Mouse (Mus musculus) intestine, postnatal 0 days (tissue): Measurements from ENCODE around the gene Pard3. TPM values are rescaled to one million over a fixed set of nuclear protein-coding genes. Genes with fewer than 3 reads are reported as not detected.

ENCODE experiments used
- ATAC-seq: fragments of 200-750 bp; cut with Nextera tagmentation; 2 replicates; pipeline ENCODE4 v1.8.0; 2017; ENCODE audit warnings: mild to moderate bottlenecking, moderate TSS enrichment, moderate library complexity
- H3K27ac ChIP-seq: fragments of 300-500 bp; sonication (generic); 2 replicates; pipeline ENCODE4 v1.5.1; 2014; ENCODE audit warnings: mild to moderate bottlenecking, low read depth, low read length, moderate library complexity
- H3K27me3 ChIP-seq: fragments of 300-500 bp; sonication (generic); replicated peaks from 2 replicates; pipeline ENCODE4 v1.6.1; 2014; ENCODE audit warnings: low read length, mixed read lengths; ENCODE audit not compliant: control insufficient read depth, insufficient read depth
- H3K36me3 ChIP-seq: fragments of 300-500 bp; sonication (generic); 2 replicates; pipeline ENCODE4 v1.6.1; 2014; ENCODE audit warnings: mild to moderate bottlenecking, moderate library complexity; ENCODE audit not compliant: control insufficient read depth, insufficient read depth
- H3K4me1 ChIP-seq: fragments of 300-500 bp; sonication (generic); replicated peaks from 2 replicates; pipeline ENCODE4 v1.6.1; 2014; ENCODE audit warnings: antibody characterized with exemption, low read length, mixed read lengths; ENCODE audit not compliant: control insufficient read depth, insufficient read depth
- H3K4me2 ChIP-seq: fragments of 300-500 bp; sonication (generic); replicated peaks from 2 replicates; pipeline ENCODE4 v1.6.1; 2014; ENCODE audit warnings: low read depth, mild to moderate bottlenecking, moderate library complexity
- H3K4me3 ChIP-seq: fragments of 300-500 bp; sonication (generic); 2 replicates; pipeline ENCODE4 v1.5.1; 2014; ENCODE audit warnings: low read depth, low read length
- H3K9ac ChIP-seq: fragments of 300-500 bp; sonication (generic); 2 replicates; pipeline ENCODE4 v1.6.1; 2014; ENCODE audit warnings: mild to moderate bottlenecking, low read depth, low read length
- H3K9me3 ChIP-seq: fragments of 300-500 bp; sonication (generic); 2 replicates; pipeline ENCODE4 v1.6.1; 2016; ENCODE audit warnings: mixed run types; ENCODE audit not compliant: control insufficient read depth
- CTCF ChIP-seq: sonication (generic); IDR thresholded peaks from 2 replicates; pipeline ENCODE4 v1.5.1; 2016; ENCODE audit warnings: low read depth, mild to moderate bottlenecking, control low read depth, antibody characterized with exemption, moderate library complexity
- WGBS: fragments of 180-500 bp; shearing (Covaris S2); extraction: QIAGEN DNeasy Blood & Tissue Kit; methylation state at CpG from one replicate; pipeline ENCODE4 v1.1.7; 2014; 5-methylcytosine and 5-hydroxymethylcytosine counted together
- polyA plus RNA-seq: library from polyadenylated mRNA; unstranded; fragments of >200 nt; fragmentation: Nextera tagmentation; extraction: Ambion mirVana; gene quantifications from 2 replicates; pipeline ENCODE4 v1.2.1, GENCODE M21; 2015

The Pard3 gene
- polyA plus RNA-seq, 1 experiment from 2014 or later, result 12.5 TPM

GRCm38 (mm10) chr8:127089021-127089420 lies 25.3 kb downstream of the Pard3 start:
- no peaks in the 10 kb centered on the region for H3K27me3 ChIP-seq
- no peaks in the 10 kb centered on the region for H3K36me3 ChIP-seq
- ATAC-seq, result no peak
- H3K9me3 ChIP-seq, result no peaks in the 10 kb centered on the region
- no peak overlapping the region for H3K9ac ChIP-seq
- H3K4me2 ChIP-seq, result no peak overlapping the region
- WGBS, result 36% methylated on average over 8 of the region's 8 CpGs
- H3K4me1 ChIP-seq, result 0 out of 2 replicates have a peak, but pooled peaks cover 13% of the 10 kb centered on the region
- no peak overlapping the region for H3K27ac ChIP-seq
- no peak overlapping the region for H3K4me3 ChIP-seq
- TF ChIP-seq CTCF, result no peak

GRCm38 (mm10) chr8:127090435-127090834 lies 26.7 kb downstream of the Pard3 start:
- no peak overlapping the region for H3K4me2 ChIP-seq
- WGBS, result 65% methylated on average over 4 of the region's 4 CpGs
- TF ChIP-seq CTCF, result no peak
- H3K27me3 ChIP-seq, result no peaks in the 10 kb centered on the region
- H3K4me3 ChIP-seq, result no peak overlapping the region
- no peak overlapping the region for H3K9ac ChIP-seq
- no peak overlapping the region for H3K27ac ChIP-seq
- 0 out of 2 replicates have a peak, but pooled peaks cover 13% of the 10 kb centered on the region for H3K4me1 ChIP-seq
- ATAC-seq, result no peak
- H3K9me3 ChIP-seq, result no peaks in the 10 kb centered on the region
- H3K36me3 ChIP-seq, result no peaks in the 10 kb centered on the region

GRCm38 (mm10) chr8:127091936-127092335 lies 28.2 kb downstream of the Pard3 start:
- H3K27ac ChIP-seq, result no peak overlapping the region
- no peak overlapping the region for H3K4me2 ChIP-seq
- no peak for ATAC-seq
- WGBS, result 84% methylated on average over 3 of the region's 3 CpGs
- H3K4me3 ChIP-seq, result no peak overlapping the region
- no peaks in the 10 kb centered on the region for H3K9me3 ChIP-seq
- no peak for TF ChIP-seq CTCF
- H3K9ac ChIP-seq, result no peak overlapping the region
- 0 out of 2 replicates have a peak, but pooled peaks cover 13% of the 10 kb centered on the region for H3K4me1 ChIP-seq
- no peaks in the 10 kb centered on the region for H3K27me3 ChIP-seq
- H3K36me3 ChIP-seq, result no peaks in the 10 kb centered on the region

- Histone ChIP-seq H3K9me3 (no peaks in the 10 kb centered on the region), H3K9ac (no peak overlapping the region), H3K4me3 (no peak overlapping the region; the same call in 1 of the 2 replicates), H3K27me3 (no peaks in the 10 kb centered on the region), H3K4me1 (0 out of 2 replicates have a peak, but pooled peaks cover 13% of the 10 kb centered on the region), H3K4me2 (peak overlapping the region; percentile 21; the same call in 1 of the 2 replicates), H3K27ac (no peak overlapping the region), H3K36me3 (no peaks in the 10 kb centered on the region)
- TF ChIP-seq CTCF, result no peak
- WGBS, result 41% methylated on average over 10 of the region's 10 CpGs
- ATAC-seq, result no peak
These were observed 28.9 kb downstream of the Pard3 start for GRCm38 (mm10) chr8:127092383-127093112.

- Histone ChIP-seq H3K9ac (no peak overlapping the region), H3K4me2 (peak overlapping the region; percentile 21; the same call in 1 of the 2 replicates), H3K27me3 (no peaks in the 10 kb centered on the region), H3K4me1 (0 out of 2 replicates have a peak, but pooled peaks cover 10% of the 10 kb centered on the region), H3K27ac (no peak overlapping the region), H3K9me3 (no peaks in the 10 kb centered on the region), H3K36me3 (no peaks in the 10 kb centered on the region), H3K4me3 (no peak overlapping the region; the same call in 1 of the 2 replicates)
- ATAC-seq, result no peak
- no peak for TF ChIP-seq CTCF
- WGBS, result 64% methylated on average over 3 of the region's 3 CpGs
These were observed 29.4 kb downstream of the Pard3 start for GRCm38 (mm10) chr8:127093113-127093426.

- Histone ChIP-seq H3K4me1 (0 out of 2 replicates have a peak, but pooled peaks cover 4% of the 10 kb centered on the region), H3K36me3 (no peaks in the 10 kb centered on the region), H3K9me3 (no peaks in the 10 kb centered on the region), H3K27me3 (no peaks in the 10 kb centered on the region), H3K4me2 (no peak overlapping the region), H3K27ac (no peak overlapping the region), H3K4me3 (no peak overlapping the region), H3K9ac (no peak overlapping the region)
- 86% methylated on average over 7 of the region's 7 CpGs for WGBS
- TF ChIP-seq CTCF, result no peak
- ATAC-seq, result no peak
These were observed 32.1 kb downstream of the Pard3 start for GRCm38 (mm10) chr8:127095763-127096162.
